Mouse (Mus musculus): Measurements from ENCODE around the gene Snx29.

DNA sequence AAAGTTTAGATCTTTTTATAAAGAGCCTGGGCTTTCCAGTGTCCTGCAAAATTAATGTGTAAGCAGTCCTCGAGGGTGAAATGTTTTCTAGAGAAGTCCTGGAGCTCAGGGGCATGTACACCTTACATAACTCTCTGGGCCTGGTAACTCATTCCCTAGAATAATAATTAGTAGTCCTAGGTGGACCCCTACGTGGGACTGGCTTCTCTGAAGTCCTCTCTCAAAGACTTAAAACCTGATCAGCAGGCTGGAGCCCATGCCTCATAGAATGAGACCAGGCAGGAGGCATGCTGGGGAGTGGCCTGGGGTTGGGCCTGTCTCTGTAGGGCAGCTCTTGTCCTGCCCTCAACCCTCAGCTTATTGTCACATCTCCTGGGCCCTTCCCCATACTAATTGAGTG is 301.4 kb downstream of the Snx29 start:
- TF ChIP-seq EP300 (IDR thresholded peaks at IDR 0.05; ENCODE audit: low read depth) (no peak), CTCF (IDR thresholded peaks at IDR 0.05; ENCODE audit: low read depth) (no peak)

Data from liver, embryonic 14.5 days (tissue).